9 mouse cellular contexts compared by ENCODE assay signal in genomic region chr12:71073113-71073730, GRCm38 (mm10). TPM values are rescaled to one million over a fixed set of nuclear protein-coding genes. Genes with fewer than 3 reads are reported as not detected.
DNase-seq lines count a peak whose midpoint lies in the region; ATAC-seq and TF ChIP-seq lines count a peak whose summit lies in the region.
"Had no signal": no experiment of that assay in that cellular context is flagged by ENCODE, and none has a peak within 500 bp of the region (broad histone marks: within the 10 kb centered on the region; RNA-seq: fewer than 3 reads in every experiment).

No protein-coding gene starts in this region.

- no peak overlapping the region for H3K9ac ChIP-seq in heart, embryonic 15.5 days
- H3K9ac ChIP-seq in hindbrain, embryonic 14.5 days, result no peak overlapping the region
- no peak overlapping the region for H3K9ac ChIP-seq in neural tube, embryonic 14.5 days (replicated peaks; ENCODE audit: low read depth, low read length)

- no peaks in the 10 kb centered on the region for H3K27me3 ChIP-seq in heart, embryonic 15.5 days
- no peaks in the 10 kb centered on the region for H3K27me3 ChIP-seq in hindbrain, embryonic 14.5 days (ENCODE audit: control insufficient read depth, insufficient read depth, low read length)
- no peaks in the 10 kb centered on the region for H3K27me3 ChIP-seq in neural tube, embryonic 14.5 days (ENCODE audit: control insufficient read depth, insufficient read depth, low read length)

- peaks cover 71% of the 10 kb centered on the region for H3K36me3 ChIP-seq in heart, embryonic 15.5 days
- peaks cover 83% of the 10 kb centered on the region for H3K36me3 ChIP-seq in hindbrain, embryonic 14.5 days (replicated peaks; ENCODE audit: control insufficient read depth, insufficient read depth)
- peaks cover 61% of the 10 kb centered on the region for H3K36me3 ChIP-seq in neural tube, embryonic 14.5 days (ENCODE audit: control insufficient read depth, insufficient read depth, low read length)

- no peaks in the 10 kb centered on the region for H3K9me3 ChIP-seq in heart, embryonic 15.5 days (replicated peaks)
- no peaks in the 10 kb centered on the region for H3K9me3 ChIP-seq in hindbrain, embryonic 14.5 days (ENCODE audit: control insufficient read depth, low read length)
- H3K9me3 ChIP-seq in neural tube, embryonic 14.5 days (ENCODE audit: control insufficient read depth, low read length), result no peaks in the 10 kb centered on the region

- no peaks in the 10 kb centered on the region for H3K4me1 ChIP-seq in heart, embryonic 15.5 days (replicated peaks)
- no peaks in the 10 kb centered on the region for H3K4me1 ChIP-seq in hindbrain, embryonic 14.5 days (replicated peaks; ENCODE audit: control insufficient read depth, insufficient read depth, low read length)
- H3K4me1 ChIP-seq in neural tube, embryonic 14.5 days (ENCODE audit: control insufficient read depth, insufficient read depth, low read length), result no peaks in the 10 kb centered on the region

- TF ChIP-seq POLR2A in brain, embryonic 14.5 days (IDR thresholded peaks at IDR 0.05; ENCODE audit: borderline replicate concordance, extremely low read depth, insufficient read depth, insufficient read length, poor library complexity, severe bottlenecking), result no peak

- H3K4me3 ChIP-seq in heart, embryonic 15.5 days, result no peak overlapping the region
- H3K4me3 ChIP-seq in hindbrain, embryonic 14.5 days (replicated peaks; ENCODE audit: low read length), result no peak overlapping the region
- no peak overlapping the region for H3K4me3 ChIP-seq in neural tube, embryonic 14.5 days (ENCODE audit: low read depth, low read length)
- H3K4me3 ChIP-seq: erythroblast, embryonic 14.5 days had no signal

- peak; percentile 55; the same call in 1 of the 2 replicates for TF ChIP-seq CTCF in brain, embryonic 14.5 days (IDR thresholded peaks at IDR 0.05; ENCODE audit: borderline replicate concordance, extremely low read depth, insufficient read depth, insufficient read length)

- no peak overlapping the region for H3K4me2 ChIP-seq in heart, embryonic 15.5 days
- no peak overlapping the region for H3K4me2 ChIP-seq in hindbrain, embryonic 14.5 days (replicated peaks)
- H3K4me2 ChIP-seq in neural tube, embryonic 14.5 days (ENCODE audit: low read depth, low read length), result no peak overlapping the region

- no peak for DNase-seq in heart, adult 8-10 months (ENCODE audit: low spot score)
- peak; percentile 68 for DNase-seq in brain, embryonic 14.5 days (ENCODE audit: low read depth)
- peak; percentile 47 for DNase-seq in hindbrain, embryonic 14.5 days (ENCODE audit: low spot score)
- DNase-seq in layer of hippocampus, adult 9-11 months, result peak; percentile 77
- no peak for DNase-seq in right cerebral cortex, postnatal 25 days

- 59% methylated on average over 12 of the region's 12 CpGs for WGBS in heart, embryonic 15.5 days
- 62% methylated on average over 12 of the region's 12 CpGs for WGBS in hindbrain, embryonic 14.5 days
- WGBS in neural tube, embryonic 14.5 days, result 67% methylated on average over 12 of the region's 12 CpGs

- ATAC-seq in heart, embryonic 15.5 days (replicated peaks; ENCODE audit: insufficient number of reproducible peaks, insufficient read depth, low FRiP score, low read depth), result 0 out of 2 replicates have a peak, but pooled peaks have one; percentile 47
- ATAC-seq in CD4-positive, CD25-positive, alpha-beta regulatory T cell, adult 4 months, result peak; percentile 69
- ATAC-seq in hindbrain, embryonic 14.5 days (ENCODE audit: low FRiP score), result no peak
- ATAC-seq in neural tube, embryonic 14.5 days (ENCODE audit: low read depth), result peak; percentile 73; the same call in 1 of the 2 replicates

- H3K27ac ChIP-seq in heart, embryonic 15.5 days, result no peak overlapping the region
- no peak overlapping the region for H3K27ac ChIP-seq in hindbrain, embryonic 14.5 days
- no peak overlapping the region for H3K27ac ChIP-seq in neural tube, embryonic 14.5 days (ENCODE audit: low read depth, low read length)

RNA-seq across cellular contexts. Expression of gene Tomm20l, which starts 38.0 kb away (rescaled TPM):
- 0.25 TPM in 1 of 2 replicates, not detected in the other for polyA plus RNA-seq in heart, embryonic 15.5 days (2015; fragmentation: Nextera tagmentation; extraction: Ambion mirVana)
- 1 to 10 TPM; 1.0 to 1.8 (median 1.5) TPM for total RNA-seq in heart, adult 8-10 months (2022)
- polyA plus RNA-seq in CD4-positive, CD25-positive, alpha-beta regulatory T cell, adult 4 months (2017; shearing (Covaris generic)), result not detected
- not detected in 2 replicates for polyA plus RNA-seq in brain, embryonic 14.5 days (2012; rRNA removed)
- polyA plus RNA-seq in hindbrain, embryonic 14.5 days (2014; fragmentation: Nextera tagmentation; extraction: Ambion mirVana), result not detected in 2 replicates
- polyA plus RNA-seq in neural tube, embryonic 14.5 days (2014; fragmentation: Nextera tagmentation; extraction: Ambion mirVana), result not detected in 2 replicates
- polyA plus RNA-seq: erythroblast, embryonic 14.5 days had no signal

RNA-seq across cellular contexts. Expression of gene Arid4a, which starts 57.4 kb away (rescaled TPM):
- 25.4 and 26.4 TPM in 2 replicates for polyA plus RNA-seq in heart, embryonic 15.5 days (2015; fragmentation: Nextera tagmentation; extraction: Ambion mirVana)
- 10 to 100 TPM; 11.1 to 15.3 (median 13.1) TPM for total RNA-seq in heart, adult 8-10 months (2022)
- 100 to 1,000 TPM; 104 to 130 TPM for polyA plus RNA-seq in CD4-positive, CD25-positive, alpha-beta regulatory T cell, adult 4 months (2017; shearing (Covaris generic))
- 8.8 and 13.4 TPM in 2 replicates for polyA plus RNA-seq in brain, embryonic 14.5 days (2012; rRNA removed)
- 36.9 and 39.1 TPM in 2 replicates for polyA plus RNA-seq in hindbrain, embryonic 14.5 days (2014; fragmentation: Nextera tagmentation; extraction: Ambion mirVana)
- polyA plus RNA-seq in neural tube, embryonic 14.5 days (2014; fragmentation: Nextera tagmentation; extraction: Ambion mirVana), result 44.9 and 45.0 TPM in 2 replicates

Comparison
In these comparisons a context has a peak if more than half of its experiments do, and no peak if none do; other contexts are left out.
1. DNase-seq: peak in brain, embryonic 14.5 days (single experiment), hindbrain, embryonic 14.5 days (single experiment) and layer of hippocampus, adult 9-11 months (single experiment); none in heart, adult 8-10 months (single experiment) and right cerebral cortex, postnatal 25 days (single experiment).